Mouse (Mus musculus): ENCODE measurements around the gene Rnf220.

Gene Rnf220

GRCm38 (mm10) chr4:117224122-117224521, 272.7 kb downstream of the Rnf220 start:
- DNase-seq (ENCODE audit: low spot score in 2 of 2), result no peak

- no peak for DNase-seq (ENCODE audit: low spot score in 2 of 2)
Observed at GRCm38 (mm10) chr4:117223001-117223400, 273.9 kb downstream of the Rnf220 start.

- no peak for DNase-seq (ENCODE audit: low spot score in 2 of 2)
Observed at GRCm38 (mm10) chr4:117221836-117222235, 275.0 kb downstream of the Rnf220 start.
